Mouse (Mus musculus) ES-E14 (cell line): ENCODE data around the gene Nup107.

Experiments used
- CHD2 ChIP-seq: IDR thresholded peaks from 2 replicates; pipeline ENCODE4 v1.6.1; 2014; ENCODE audit warnings: mild to moderate bottlenecking, low read depth, low read length, inconsistent platforms
- HCFC1 ChIP-seq: IDR thresholded peaks from 2 replicates; pipeline ENCODE4 v1.6.1; 2012; ENCODE audit warnings: low read length, inconsistent platforms, borderline replicate concordance; ENCODE audit not compliant: insufficient read depth
- MAFK ChIP-seq: IDR thresholded peaks from 2 replicates; pipeline ENCODE4 v1.6.1; 2014; ENCODE audit warnings: mild to moderate bottlenecking, low read depth, low read length, inconsistent platforms; ENCODE audit not compliant: insufficient read depth
- ZNF384 ChIP-seq: IDR thresholded peaks from 2 replicates; pipeline ENCODE4 v1.6.1; 2012; ENCODE audit warnings: low read depth, low read length, inconsistent platforms

DNA sequence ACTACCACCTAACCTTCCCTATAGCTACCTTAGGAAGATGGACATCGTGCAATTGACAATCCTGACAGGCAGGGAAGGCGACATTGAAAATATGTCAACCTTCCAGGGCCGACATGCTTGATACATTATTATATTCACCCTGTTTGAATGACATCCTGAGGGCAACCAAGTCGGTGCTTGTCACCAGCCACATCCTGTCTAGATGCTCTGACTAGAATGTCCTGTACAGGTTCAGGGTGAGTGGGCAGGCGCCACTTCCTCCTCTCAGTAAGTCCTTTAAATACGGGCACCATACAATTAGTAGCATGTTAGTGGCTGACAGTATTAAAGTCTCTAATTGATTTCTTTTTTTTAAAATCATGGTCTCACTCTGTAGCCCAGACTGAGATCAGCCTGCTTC lies 15.6 kb upstream of the Nup107 start:
- TF ChIP-seq MAFK (no peak), HCFC1 (no peak), CHD2 (no peak), ZNF384 (no peak)
